Mouse (Mus musculus) adrenal gland, postnatal 36 days (tissue): ENCODE data around the gene Dram1. TPM values are rescaled to one million over a fixed set of nuclear protein-coding genes. Genes with fewer than 3 reads are reported as not detected.
A peak's percentile ranks its signal among the peaks of the same experiment; 100 is the strongest.

Experiments used
- DNase-seq, 2 experiments: peaks; one replicate each; pipeline ENCODE4 v3.0.0; 2021; ENCODE audit warnings: mixed read lengths in 1 of 2
- total RNA-seq, 2 experiments: library from RNA; stranded (reverse); gene quantifications; 2 replicates each; pipeline ENCODE4 v1.2.3; 2021

Gene Dram1
- total RNA-seq, 2 experiments from 2014 or later: 10.6 to 19.6 TPM

DNA sequence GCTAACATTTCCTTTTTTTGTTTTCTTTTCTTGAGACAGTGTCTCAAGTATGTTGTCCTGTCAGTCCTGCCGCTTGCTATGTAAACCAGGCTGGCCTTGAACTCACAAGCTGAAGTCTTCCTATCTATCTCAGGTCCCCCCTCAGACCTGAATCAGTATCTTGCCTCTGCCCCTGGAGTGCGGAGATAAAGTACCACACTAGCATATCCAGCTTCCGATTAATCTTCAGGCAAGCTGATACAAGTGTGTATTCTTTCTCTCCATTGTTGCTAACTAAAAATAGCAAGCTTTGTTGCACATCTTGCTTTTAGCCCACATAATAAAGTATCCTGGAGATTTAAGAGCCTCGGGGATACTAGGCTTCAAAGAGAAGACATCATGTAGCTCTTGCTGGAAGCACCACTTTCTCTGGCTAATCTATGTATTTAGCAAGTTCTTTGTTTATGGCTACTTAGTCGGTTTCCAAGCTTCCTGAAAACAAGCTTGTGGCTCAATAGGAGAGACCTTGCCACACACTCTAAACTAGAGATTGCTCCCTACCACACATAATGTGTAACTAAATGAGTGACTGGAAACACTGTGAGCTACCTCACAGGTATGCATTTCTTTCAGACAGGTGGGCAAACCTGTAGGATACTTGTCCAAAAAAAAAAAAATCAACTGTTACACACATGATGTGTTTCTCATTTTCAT, 27.3 kb downstream of the Dram1 start:
- no peak for DNase-seq

DNA sequence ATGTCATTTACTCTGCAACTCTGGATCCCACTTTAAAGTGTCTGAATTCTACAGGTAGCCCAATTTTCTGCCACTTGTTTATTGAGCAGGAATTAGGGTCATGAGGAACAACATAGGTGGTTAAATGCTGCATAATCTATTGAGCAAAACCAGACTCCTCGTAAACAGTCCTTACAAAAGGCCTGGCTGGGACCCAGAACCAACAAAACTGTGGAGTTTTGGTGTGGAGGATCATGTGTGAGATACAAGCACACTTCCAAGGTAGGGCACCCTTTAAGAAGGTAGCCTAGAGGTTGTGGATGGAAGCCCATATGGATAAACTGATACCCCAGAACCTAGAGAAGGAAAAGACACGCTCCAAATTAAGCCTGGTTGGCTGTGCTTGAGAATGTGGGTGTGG, 28.2 kb downstream of the Dram1 start:
- no peak for DNase-seq

DNA sequence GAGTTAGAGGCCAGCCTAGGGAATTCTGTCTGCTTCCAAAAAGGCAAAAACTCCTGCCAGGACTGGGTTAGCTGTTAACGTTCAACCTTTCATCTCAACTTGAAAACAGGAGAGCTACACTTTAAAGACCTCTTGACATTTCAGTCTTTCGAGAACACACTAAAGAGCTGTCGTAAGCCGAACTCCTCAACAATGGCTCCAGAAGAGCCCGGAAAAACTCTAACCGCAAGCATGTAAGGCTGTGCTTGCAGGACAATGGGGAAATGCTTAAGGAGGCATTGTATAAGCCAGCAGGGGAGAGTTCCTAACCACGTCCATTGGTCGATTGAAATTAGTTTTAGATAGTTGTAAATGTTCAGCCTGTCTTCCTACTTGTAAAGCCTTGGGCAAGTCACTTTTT, 29.1 kb downstream of the Dram1 start:
- no peak for DNase-seq

DNA sequence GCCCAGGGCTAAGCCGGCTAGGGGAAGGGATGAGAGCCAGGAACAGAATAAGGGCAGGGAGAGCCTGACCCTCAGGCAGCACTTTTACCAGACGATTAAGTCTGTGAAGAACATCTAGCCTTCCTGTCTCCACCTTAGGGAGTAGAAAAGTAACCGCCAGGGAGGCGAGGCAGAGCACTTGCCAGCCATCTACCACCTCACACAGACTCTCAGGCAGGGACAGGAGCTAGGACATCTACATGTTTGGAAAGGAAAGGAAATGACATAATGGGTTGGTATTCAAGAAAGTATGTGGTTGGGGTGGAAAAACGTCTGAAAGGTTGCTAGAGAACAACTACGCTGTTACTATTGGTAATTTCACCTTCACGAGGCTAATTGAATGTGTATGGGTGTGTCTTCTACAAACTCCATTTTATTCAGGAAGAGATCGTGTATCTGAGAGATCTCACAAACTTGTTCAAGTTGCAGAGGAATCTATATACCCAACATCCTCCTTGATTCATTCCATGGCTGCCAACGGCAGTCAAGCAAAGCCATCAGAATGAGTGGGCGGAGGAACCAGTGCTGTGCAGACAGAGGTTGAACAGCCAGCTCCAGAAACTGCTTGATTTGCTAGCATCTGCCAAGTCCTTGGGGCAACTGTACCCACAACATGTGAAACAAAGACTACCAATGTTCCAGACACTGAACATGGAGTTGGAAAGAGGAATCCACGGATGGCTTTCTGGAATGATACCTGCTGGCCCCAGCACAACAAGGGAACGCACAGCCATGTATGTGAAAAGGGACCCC, 32.2 kb downstream of the Dram1 start:
- no peak for DNase-seq

DNA sequence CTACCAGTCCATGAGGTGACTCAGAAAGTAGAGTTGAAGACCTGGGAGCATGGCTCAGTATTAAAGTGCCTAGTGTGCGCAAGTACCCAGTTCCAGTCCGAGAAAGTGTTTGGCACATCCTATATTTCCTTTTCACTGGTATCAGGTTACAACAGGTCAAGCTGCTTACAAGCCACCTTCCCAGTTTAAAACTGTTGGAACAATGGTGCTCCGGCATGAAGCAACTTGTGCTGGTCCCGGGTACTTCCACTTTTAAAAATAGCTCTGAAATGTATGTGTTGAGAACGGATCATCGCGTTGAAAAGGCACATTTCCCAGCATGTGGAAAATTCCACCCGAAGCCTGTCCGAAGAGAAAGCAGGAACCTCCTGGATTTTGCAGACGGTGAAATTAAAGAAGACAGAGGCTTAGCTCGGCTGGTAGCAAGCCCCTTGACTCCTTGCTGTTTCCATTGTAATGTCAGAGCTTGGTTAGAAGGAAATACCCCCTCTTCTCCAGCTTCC, 32.9 kb downstream of the Dram1 start:
- no peak for DNase-seq

DNA sequence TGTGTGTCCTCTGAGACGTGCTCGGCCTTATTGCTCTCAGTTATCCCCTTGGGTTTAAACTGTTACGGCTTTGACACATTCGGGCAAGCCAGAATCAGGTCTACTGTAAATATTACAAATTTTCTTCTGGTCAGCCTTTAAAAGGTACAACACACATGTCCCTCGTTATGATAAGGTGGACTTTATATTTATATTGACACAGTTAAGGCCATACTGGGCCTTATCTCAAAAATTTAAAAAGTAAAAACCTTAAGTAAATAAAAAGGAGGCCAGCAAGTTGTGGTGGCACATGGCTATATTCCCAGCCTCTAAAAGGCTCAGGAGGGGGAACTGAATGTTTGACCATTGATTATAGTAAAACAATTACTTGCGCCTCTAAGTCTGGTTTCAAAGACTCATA, 37.5 kb downstream of the Dram1 start:
- no peak for DNase-seq

DNA sequence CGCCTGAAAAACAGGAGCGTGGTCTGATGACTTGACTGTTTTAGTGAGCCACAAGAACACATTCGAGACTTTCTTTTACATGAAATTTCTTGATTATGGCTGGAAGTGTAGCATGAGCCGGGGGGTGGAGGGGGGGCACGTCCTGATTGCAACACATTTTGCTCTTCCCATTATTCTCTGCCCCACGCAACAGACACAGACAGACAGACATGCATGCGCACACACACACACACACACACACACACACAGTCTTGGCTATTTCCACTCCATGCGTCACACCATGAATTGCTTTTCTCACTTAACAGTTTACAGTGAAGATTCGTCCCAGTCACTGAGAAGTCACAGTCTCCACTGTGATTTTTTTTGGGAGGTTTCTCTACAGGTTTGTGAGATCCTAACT, 38.2 kb downstream of the Dram1 start:
- DNase-seq: no peak

DNA sequence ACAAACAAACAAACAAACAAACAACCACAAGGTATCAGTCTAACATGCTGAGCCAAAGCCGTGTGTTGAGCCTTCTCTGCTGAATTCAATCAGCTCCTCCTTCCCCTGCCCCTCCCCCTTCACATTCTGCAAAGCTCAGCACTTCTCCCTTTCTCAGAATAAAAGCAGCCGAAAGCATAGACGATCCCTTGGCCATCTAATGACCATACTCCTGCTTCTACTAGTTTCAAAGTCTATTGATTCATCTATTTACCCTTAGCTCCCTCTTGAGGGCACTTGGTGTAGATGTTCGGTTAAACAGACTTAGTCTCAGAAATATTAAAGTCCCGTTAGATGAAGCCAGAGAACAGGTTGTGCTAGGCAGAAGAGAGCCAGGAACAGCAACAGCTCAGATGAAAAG, 48.2 kb downstream of the Dram1 start:
- no peak for DNase-seq

DNA sequence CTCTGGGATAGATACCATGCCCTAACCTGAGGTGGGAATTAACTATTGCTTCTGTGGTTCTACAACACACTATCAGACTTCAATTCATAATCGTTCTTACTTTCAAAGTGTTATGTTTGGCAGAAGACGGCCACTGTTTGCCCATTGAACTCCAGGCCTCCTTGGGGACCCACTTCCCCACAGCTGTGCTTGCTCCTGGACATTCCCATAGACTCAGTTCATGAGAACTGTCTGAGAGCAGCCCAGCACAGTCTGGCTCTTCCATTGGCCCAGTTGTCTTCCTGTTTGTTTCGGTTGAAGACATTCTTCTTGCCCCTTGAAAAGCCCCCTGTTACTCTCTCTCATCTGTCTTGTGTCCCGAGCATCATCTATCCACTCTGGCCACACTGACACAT, 50.8 kb downstream of the Dram1 start:
- no peak for DNase-seq

DNA sequence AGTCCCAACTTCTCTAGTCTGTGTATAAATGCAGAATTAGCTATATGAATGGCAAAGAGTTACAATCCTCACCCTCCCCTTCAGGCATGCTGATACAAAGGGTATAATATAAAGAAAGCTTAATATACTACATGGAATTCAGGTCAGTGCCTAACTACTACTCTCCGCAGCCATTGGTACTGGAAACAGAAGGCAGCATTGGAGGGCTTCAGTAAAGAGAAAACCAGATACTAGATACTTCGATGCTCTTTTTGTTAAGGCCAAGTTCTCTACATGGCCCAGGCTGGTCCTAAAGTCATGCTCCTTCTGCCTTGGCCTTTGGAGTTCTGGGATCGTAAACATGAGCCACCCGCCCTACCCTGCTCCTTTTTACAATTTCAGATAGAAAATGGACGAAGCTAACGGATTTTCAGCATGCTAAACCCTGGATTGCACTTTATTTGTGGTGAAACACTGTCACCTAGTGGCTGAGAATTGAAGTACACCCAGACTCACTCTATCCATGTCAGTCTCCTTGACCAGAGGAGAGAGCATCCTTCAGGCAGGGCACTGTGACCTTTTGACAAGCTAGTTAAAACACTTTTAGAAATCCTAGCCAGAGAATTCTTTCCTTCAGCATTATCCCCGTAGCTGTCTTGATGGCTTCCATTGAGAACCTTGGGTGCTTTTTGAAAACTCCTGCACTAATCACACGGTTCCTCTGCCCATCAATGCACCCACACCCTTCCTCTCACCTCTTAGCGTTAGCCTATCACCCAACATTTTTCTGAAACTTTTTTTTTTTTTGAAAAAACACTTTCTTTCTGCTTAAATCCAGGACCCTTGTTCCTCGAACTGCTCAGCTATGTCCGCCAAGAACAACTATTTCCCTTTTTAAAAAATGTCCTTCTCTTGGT, 51.5 kb downstream of the Dram1 start:
- DNase-seq: peak; percentile 60 to 73

DNA sequence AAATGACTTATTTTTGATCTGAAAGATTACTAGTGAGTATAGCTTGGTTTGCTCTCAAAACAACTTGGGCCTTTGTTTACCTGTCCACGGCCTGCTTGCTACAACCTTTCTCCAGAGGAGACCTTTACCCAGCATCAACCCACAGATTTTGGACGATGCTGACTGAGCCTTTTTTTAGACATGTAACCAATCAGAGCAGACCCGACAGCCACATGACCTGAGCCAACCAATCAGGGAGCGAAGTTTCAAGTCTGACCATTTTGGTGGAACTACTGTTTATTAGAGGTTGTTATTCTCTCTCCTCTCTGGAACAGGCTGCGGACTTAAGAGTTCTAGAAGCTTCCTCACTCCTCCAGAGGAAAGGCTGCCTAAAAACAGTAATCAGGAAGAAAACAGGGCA, 57.1 kb downstream of the Dram1 start:
- DNase-seq: no peak

DNA sequence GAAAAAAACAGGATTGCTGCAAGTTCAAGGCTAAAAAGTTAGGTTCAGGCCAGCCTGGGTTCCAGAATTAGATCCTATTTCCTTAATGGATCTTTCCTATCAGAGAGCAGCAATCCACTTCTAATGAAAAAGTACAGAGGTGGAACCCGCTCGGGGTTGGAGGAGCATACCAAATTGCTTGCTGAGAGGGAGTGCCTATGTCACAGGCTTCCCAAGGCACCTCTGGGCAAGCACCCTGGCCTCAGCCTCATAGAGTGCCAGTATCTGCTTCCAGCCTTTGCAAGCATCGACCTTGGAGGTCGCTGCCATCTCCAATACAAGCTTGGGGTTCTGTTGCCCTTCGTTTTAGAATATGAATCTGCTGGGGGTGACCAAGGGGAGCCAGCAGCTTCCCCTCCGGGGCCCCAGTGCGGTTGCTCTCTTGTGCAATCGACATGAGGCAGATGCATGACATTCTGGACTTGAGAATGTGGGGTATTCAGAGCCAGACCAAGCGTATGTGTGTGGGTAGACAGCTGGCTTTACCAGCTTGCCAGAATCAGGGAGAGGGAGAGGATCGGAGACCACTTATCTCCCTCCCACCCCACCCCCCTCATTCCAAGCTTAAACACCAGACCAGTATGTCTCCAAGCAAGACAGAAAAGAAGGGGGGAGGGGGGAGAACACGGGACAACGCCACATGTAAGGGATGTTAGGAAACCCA, 58.0 kb downstream of the Dram1 start:
- DNase-seq: no peak

DNA sequence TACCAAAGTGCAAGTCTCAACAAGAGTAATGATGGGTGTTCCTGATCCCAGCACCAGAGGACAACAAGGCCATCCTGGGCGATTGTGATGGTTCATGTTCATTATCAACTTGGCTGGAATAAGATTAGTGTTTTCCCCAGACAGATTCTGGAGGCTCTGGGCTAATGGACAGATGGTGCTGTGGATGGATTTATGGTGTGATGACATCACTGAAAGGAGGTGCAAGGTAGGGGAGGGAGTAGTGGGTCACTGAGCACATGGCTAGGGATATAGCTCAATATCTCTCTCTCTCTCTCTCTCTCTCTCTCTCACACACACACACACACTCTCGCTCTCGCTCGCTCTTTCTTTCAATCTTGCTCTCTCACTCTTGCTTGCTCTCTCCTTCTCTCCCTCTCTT, 60.7 kb downstream of the Dram1 start:
- DNase-seq: no peak

DNA sequence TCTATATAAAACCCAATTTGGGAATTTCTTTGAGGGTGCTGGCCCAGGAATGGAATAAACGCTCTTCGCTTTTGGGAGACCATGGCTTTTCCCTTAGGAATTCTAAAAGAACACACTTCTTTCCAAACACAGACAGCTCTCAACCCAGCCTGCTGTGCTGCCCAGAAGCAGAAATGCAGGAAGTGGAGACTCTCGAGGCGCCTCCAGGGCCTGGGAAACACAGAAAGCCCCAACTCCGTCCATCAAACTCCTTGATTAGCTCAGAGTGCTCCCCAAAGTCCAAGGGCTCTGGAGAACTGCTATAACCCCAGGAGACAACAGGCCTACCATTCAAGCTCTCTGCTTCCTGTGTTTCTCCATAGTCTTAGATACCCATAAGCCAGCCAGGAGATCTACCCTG, 61.7 kb downstream of the Dram1 start:
- DNase-seq: no peak

DNA sequence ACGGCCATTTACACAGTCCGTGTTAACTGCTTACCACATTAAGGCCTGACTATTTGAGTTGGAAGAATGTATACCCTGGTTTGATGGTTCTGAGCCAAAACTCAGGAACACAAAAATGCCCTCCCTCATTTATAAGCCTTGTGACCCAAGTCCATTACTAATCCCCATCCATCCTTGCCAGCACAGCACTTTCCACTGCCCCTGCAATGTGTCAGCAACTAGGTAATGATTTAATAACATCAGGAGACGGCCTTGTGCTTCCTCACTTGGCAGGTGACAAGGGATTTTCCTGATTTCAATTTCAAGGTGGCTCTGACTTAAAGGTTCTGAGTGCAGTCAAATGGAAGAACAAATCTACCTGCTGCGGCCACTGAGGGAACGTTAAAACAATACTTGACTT, 64.0 kb downstream of the Dram1 start:
- no peak for DNase-seq

DNA sequence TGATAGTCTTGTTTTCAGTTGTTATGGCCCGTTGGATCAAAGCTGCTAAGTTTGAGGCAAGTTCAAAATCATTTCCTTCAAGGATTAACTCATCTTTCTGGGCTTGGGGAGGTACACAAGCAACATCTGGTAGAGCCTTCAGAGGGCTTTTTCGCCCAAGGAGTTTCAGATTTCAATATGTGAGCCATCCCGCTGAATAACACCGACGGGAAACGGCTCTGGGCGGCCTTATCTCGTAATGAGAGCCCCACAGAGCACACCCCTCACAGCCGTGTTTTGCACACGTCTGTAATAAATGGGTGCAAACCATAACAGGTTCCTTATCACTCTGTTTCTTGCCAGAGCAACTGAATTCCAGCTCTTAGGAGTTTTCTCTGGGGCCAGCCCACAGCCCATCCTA, 69.0 kb downstream of the Dram1 start:
- DNase-seq: no peak

DNA sequence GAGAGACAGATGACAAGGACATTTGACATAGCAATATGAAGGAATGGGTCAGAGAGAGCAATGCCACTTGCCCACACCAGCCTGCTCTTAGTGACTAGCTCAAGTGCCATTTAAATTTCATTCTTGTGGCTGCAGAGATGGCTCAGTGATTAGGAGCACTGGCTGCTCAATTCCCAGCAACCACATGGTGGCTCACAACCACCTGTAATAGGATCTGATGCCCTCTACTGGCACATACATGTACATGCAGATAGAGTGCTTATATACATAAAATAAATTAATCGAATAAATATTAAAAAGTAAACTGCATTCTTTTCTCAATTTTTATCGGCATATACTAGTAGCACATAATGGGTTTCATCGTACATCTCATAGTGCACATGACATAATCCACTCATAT, 72.6 kb downstream of the Dram1 start:
- no peak for DNase-seq

DNA sequence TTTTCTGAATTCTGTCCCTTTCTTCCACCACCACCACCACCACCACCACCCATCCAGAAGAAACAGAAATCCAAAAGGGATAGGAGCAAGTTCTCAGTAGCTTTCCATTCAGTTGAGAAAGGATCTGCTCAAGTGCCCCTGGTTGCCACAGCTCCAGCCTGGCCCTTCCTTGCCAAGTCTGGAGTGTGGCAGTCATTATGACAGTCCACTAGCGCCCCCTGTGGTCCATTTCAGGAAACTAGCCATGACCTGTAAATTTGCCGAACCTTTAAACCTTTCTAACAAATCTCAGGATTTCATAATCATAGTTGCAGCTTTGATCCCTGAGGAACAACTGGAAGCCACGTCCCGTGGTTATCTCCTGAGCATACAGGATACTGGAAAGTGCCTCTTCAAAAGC, 74.6 kb downstream of the Dram1 start:
- peak; percentile 86 to 87 for DNase-seq

DNA sequence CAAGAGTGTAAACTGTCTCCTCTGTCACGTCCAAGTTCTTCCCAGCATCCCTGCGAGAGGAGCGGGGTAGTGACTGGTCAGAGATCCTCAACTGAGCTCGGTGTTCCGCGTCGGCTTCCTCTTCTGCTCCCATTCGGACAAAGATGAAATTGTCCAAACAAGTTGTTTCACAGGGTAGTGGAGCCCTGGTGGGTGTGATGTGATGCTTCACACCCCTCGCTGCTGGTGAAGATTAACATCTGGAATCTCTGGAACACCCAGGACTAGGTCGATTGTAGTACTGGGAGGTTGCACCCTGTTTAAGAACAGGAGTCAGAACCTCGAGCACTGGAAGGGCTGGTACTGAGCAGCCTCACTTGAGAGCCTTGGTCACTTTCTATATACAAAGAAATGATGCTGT, 75.8 kb downstream of the Dram1 start:
- DNase-seq: no peak

DNA sequence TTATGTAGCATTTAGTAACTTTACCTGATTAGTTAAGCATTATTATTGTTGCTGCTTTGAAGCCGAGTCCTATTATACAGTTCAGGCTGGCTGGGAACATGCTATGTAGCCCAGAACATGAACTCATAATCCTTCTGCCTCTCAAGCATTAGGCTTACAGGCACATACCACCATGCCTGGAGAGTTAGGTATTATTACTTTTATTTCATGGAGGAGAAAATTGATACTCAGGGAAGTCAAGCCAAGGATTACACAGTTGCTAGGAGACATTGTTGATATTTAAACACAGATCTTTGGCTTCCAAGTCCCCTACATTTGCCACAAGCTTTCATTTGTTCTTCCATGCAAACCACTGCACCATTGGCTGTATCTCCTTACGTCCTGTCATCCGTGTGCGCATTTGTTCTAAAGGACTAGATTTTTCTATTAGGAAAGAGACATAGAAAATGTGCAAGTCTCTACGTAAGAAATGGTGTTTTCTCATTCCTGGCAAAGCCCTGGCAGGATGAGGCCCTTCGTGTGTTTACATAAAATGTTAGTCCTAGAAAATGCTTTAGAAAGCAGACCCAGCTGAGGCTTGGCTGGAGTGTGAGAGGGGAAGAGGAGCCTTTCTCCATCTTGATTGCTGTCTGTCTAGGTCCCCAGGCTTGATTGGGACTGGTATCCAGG, 76.9 kb downstream of the Dram1 start:
- DNase-seq: no peak

DNA sequence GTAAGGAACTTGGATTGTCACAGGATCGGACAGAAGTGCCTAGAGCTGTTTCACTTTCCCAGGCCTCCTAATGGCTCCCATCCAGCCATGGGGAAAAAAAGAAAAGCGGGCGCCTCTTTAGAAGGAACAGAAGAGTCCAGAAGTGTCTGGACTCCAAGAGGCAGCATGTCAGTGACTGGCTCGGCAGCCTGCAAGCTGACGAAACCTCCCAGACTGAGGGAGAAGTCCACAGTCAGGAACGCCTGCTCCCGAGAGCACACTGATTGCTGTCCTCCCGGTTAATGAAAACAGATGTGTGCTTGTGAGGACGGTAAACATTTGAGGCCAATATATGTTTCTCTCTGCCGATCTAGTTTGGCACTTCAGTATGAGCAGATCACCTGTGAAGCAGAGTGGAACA, 81.9 kb downstream of the Dram1 start:
- peak in 1 of 2 experiments; percentile 3 for DNase-seq

DNA sequence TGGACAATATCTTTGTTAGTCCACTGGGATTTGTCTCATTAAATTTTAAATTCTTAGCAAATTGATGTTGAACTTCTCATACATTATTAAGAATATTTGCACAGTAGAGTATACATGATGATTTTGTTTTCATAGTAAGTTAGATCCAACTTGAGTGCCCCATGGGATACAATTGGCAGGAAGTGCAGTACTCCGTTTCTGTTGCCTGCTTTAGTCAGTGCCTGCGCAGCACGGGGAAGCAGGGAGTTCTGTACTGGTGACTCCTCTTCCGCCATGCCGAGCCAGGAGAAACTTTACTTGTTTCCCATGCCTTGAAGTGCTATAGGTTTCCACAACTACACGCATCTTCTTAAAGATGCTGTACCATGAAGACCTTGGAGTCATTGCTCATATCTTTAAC, 83.8 kb downstream of the Dram1 start:
- peak in 1 of 2 experiments; percentile 9 for DNase-seq
